Mouse (Mus musculus): ENCODE results near the gene N6amt1.
A peak's percentile ranks its signal among the peaks of the same experiment; 100 is the strongest.

- TF ChIP-seq CTCF (IDR thresholded peaks at IDR 0.05; ENCODE audit: low read depth) = peak; percentile 75
- TF ChIP-seq EP300 (IDR thresholded peaks at IDR 0.05; ENCODE audit: low read depth) = no peak
These were observed 40.0 kb downstream of the N6amt1 start for GRCm38 (mm10) chr16:87393813-87394548.

Data from liver, embryonic 14.5 days (tissue).